Mouse (Mus musculus) thymus, postnatal 36 days (tissue): Measurements from ENCODE around the gene Cpsf4.
"Not testable (repeated sequence)": the region's sequence is repeated elsewhere in the genome, so short reads cannot be mapped to it uniquely, and the experiment has no call there.

ENCODE experiments used
- DNase-seq, 2 experiments: peaks; one replicate each; pipeline ENCODE4 v3.0.0; 2022; ENCODE audit warnings: mixed read lengths in 2 of 2

The Cpsf4 gene

GRCm38 (mm10) chr5:145226453-145226852 lies 59.4 kb downstream of the Cpsf4 start:
- DNase-seq = no peak

- not testable (repeated sequence) for DNase-seq
These were observed 62.3 kb downstream of the Cpsf4 start for GRCm38 (mm10) chr5:145229283-145229682.

GRCm38 (mm10) chr5:145230641-145231040 lies 63.6 kb downstream of the Cpsf4 start:
- DNase-seq = no peak

GRCm38 (mm10) chr5:145231367-145231871 lies 64.4 kb downstream of the Cpsf4 start, which contains the start of gene Zfp655:
TSS of gene Zfp655 (plus strand) at chr5:145231715.
- DNase-seq = peak; percentile 95 to 97
